Comparison of ENCODE assay signal across 13 mouse cellular contexts in the genomic region with DNA sequence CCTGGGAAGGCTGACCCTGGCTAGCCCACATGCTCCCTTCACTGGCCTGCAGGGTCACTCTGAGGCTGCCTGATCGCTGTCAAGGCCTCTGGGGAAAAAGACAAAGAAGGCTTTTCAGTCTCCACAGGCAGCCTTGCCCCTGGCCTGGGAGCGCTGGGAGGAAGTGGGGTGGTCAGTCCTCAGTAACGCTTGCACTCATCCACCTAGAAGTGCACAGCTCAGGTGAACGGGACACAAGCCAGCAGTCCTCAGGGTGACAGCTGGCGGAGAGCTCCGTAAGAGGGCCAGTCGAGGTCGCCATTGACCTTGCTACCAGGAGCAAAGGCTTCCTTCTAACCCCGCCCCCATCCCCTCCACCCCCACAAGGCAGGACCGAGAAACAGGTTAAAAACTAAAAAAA. TPM values are rescaled to one million over a fixed set of nuclear protein-coding genes. Genes with fewer than 3 reads are reported as not detected.
DNase-seq lines count a peak whose midpoint lies in the region; ATAC-seq lines count a peak whose summit lies in the region.
"Had no signal": no experiment of that assay in that cellular context is flagged by ENCODE, and none has a peak within 500 bp of the region (broad histone marks: within the 10 kb centered on the region; RNA-seq: fewer than 3 reads in every experiment).

No protein-coding gene starts in this region.

- 38% methylated on average over 10 of the region's 10 CpGs for whole genome bisulfite sequencing in heart, embryonic 13.5 days
- 60% methylated on average over 10 of the region's 10 CpGs for WGBS in midbrain, embryonic 10.5 days
- WGBS in midbrain, embryonic 16.5 days: 61% methylated on average over 10 of the region's 10 CpGs
- WGBS in limb, embryonic 11.5 days: 53% methylated on average over 10 of the region's 10 CpGs

- no peaks in the 10 kb centered on the region for H3K27me3 ChIP-seq in heart, embryonic 13.5 days (replicated peaks)
- no peaks in the 10 kb centered on the region for H3K27me3 ChIP-seq in midbrain, embryonic 10.5 days (ENCODE audit: low read depth, poor library complexity, severe bottlenecking)
- H3K27me3 ChIP-seq in midbrain, embryonic 16.5 days (ENCODE audit: control insufficient read depth, insufficient read depth, low read depth, low read length): no peaks in the 10 kb centered on the region
- H3K27me3 ChIP-seq in limb, embryonic 11.5 days (ENCODE audit: control insufficient read depth, insufficient read depth, low read length): no peaks in the 10 kb centered on the region

- no peak for DNase-seq in heart, postnatal 36 days
- DNase-seq in midbrain, embryonic 10.5 days (ENCODE audit: low spot score): no peak
- peak; percentile 41 for DNase-seq in limb, embryonic 11.5 days (ENCODE audit: low spot score)
- DNase-seq in testis, postnatal 10 days (ENCODE audit: low spot score): peak; percentile 55
- no peak for DNase-seq in cerebellum, adult 8-10 months
- no peak for DNase-seq in adipocyte (ENCODE audit: low spot score)
- DNase-seq: adrenal gland, postnatal 14 days; cerebellum, adult 18-20 months; thymus, postnatal 14 days had no signal

- 0 out of 2 replicates have a peak overlapping the region, but pooled peaks have one; percentile 6 for H3K27ac ChIP-seq in heart, embryonic 13.5 days (replicated peaks)
- peak overlapping the region; percentile 73 for H3K27ac ChIP-seq in midbrain, embryonic 10.5 days (replicated peaks)
- H3K27ac ChIP-seq in midbrain, embryonic 16.5 days (ENCODE audit: low read length): no peak overlapping the region
- H3K27ac ChIP-seq in limb, embryonic 11.5 days (replicated peaks; ENCODE audit: low read depth, low read length): peak overlapping the region; percentile 79

- intact Hi-C loops in heart, postnatal 36 days (cut with DNase I): no loop called here

- no peak overlapping the region for H3K4me2 ChIP-seq in heart, embryonic 13.5 days
- no peak overlapping the region for H3K4me2 ChIP-seq in midbrain, embryonic 16.5 days (ENCODE audit: low read length)
- no peak overlapping the region; the same call in 1 of the 2 replicates for H3K4me2 ChIP-seq in limb, embryonic 11.5 days (ENCODE audit: low read depth, severe bottlenecking)

- no peak overlapping the region for H3K4me3 ChIP-seq in heart, embryonic 13.5 days
- no peak overlapping the region for H3K4me3 ChIP-seq in midbrain, embryonic 10.5 days
- no peak overlapping the region for H3K4me3 ChIP-seq in midbrain, embryonic 16.5 days (ENCODE audit: low read depth, low read length)
- no peak overlapping the region for H3K4me3 ChIP-seq in limb, embryonic 11.5 days (ENCODE audit: low read depth, low read length)
- H3K4me3 ChIP-seq: erythroblast, embryonic 14.5 days had no signal

- ATAC-seq in heart, embryonic 13.5 days (ENCODE audit: extremely low read depth, insufficient number of reproducible peaks, low FRiP score, low TSS enrichment): no peak
- ATAC-seq in midbrain, embryonic 16.5 days: no peak
- ATAC-seq in limb, embryonic 11.5 days (ENCODE audit: insufficient number of reproducible peaks, low FRiP score, low TSS enrichment, low read depth): no peak
- ATAC-seq: CD4-positive, CD25-positive, alpha-beta regulatory T cell, adult 4 months had no signal

- H3K9me3 ChIP-seq in heart, embryonic 13.5 days: no peaks in the 10 kb centered on the region
- H3K9me3 ChIP-seq in midbrain, embryonic 10.5 days (replicated peaks): 0 out of 2 replicates have a peak, but pooled peaks cover 4% of the 10 kb centered on the region
- no peaks in the 10 kb centered on the region for H3K9me3 ChIP-seq in midbrain, embryonic 16.5 days (replicated peaks; ENCODE audit: control insufficient read depth, low read length, poor library complexity, severe bottlenecking)
- H3K9me3 ChIP-seq in limb, embryonic 11.5 days (ENCODE audit: control insufficient read depth, low read length): peaks cover 2% of the 10 kb centered on the region; the same call in 1 of the 2 replicates

- peak overlapping the region; percentile 65; the same call in 1 of the 2 replicates for H3K9ac ChIP-seq in heart, embryonic 13.5 days
- H3K9ac ChIP-seq in midbrain, embryonic 16.5 days (ENCODE audit: low read depth, low read length): no peak overlapping the region
- H3K9ac ChIP-seq in limb, embryonic 11.5 days (ENCODE audit: low read length): peak overlapping the region; percentile 43

- H3K4me1 ChIP-seq in heart, embryonic 13.5 days: peaks cover 18% of the 10 kb centered on the region
- H3K4me1 ChIP-seq in midbrain, embryonic 10.5 days: peaks cover 15% of the 10 kb centered on the region
- peaks cover 3% of the 10 kb centered on the region; the same call in 1 of the 2 replicates for H3K4me1 ChIP-seq in midbrain, embryonic 16.5 days (ENCODE audit: control insufficient read depth, insufficient read depth, low read length)
- H3K4me1 ChIP-seq in limb, embryonic 11.5 days (ENCODE audit: control insufficient read depth, insufficient read depth, low read length): peaks cover 15% of the 10 kb centered on the region

- H3K36me3 ChIP-seq in heart, embryonic 13.5 days: peaks cover 53% of the 10 kb centered on the region
- peaks cover 46% of the 10 kb centered on the region for H3K36me3 ChIP-seq in midbrain, embryonic 10.5 days
- no peaks in the 10 kb centered on the region for H3K36me3 ChIP-seq in midbrain, embryonic 16.5 days (ENCODE audit: control insufficient read depth, insufficient read depth, low read length)
- H3K36me3 ChIP-seq in limb, embryonic 11.5 days (ENCODE audit: control insufficient read depth, insufficient read depth, low read length): no peaks in the 10 kb centered on the region; the same call in 1 of the 2 replicates

RNA-seq across cellular contexts. Expression of a gene that starts 13.6 kb away (rescaled TPM):
- polyA plus RNA-seq in heart, embryonic 13.5 days (2015; fragmentation: Nextera tagmentation; extraction: Ambion mirVana): 107 and 118 TPM in 2 replicates
- 10 to 100 TPM; 12.0 to 15.0 TPM for total RNA-seq in heart, postnatal 36 days (2021)
- polyA plus RNA-seq in midbrain, embryonic 10.5 days (2016; fragmentation: Nextera tagmentation; extraction: Ambion mirVana): 75.6 and 88.2 TPM in 2 replicates
- 7.2 and 10.4 TPM in 2 replicates for polyA plus RNA-seq in midbrain, embryonic 16.5 days (2015; fragmentation: Nextera tagmentation; extraction: Ambion mirVana)
- 71.1 and 84.6 TPM in 2 replicates for polyA plus RNA-seq in limb, embryonic 11.5 days (2014; fragmentation: Nextera tagmentation; extraction: Ambion mirVana)

RNA-seq across cellular contexts. Expression of a gene that starts 37.1 kb away (rescaled TPM):
- 34.6 and 37.5 TPM in 2 replicates for polyA plus RNA-seq in heart, embryonic 13.5 days (2015; fragmentation: Nextera tagmentation; extraction: Ambion mirVana)
- 10 to 100 TPM; 22.3 to 22.4 TPM for total RNA-seq in heart, postnatal 36 days (2021)
- polyA plus RNA-seq in midbrain, embryonic 10.5 days (2016; fragmentation: Nextera tagmentation; extraction: Ambion mirVana): 27.1 and 27.2 TPM in 2 replicates
- polyA plus RNA-seq in midbrain, embryonic 16.5 days (2015; fragmentation: Nextera tagmentation; extraction: Ambion mirVana): 18.7 TPM in 2 replicates
- 24.0 and 24.9 TPM in 2 replicates for polyA plus RNA-seq in limb, embryonic 11.5 days (2014; fragmentation: Nextera tagmentation; extraction: Ambion mirVana)

Comparison
In these comparisons a context has a peak if more than half of its experiments do, and no peak if none do; other contexts are left out.
1. DNase-seq: peak in limb, embryonic 11.5 days (single experiment) and testis, postnatal 10 days (single experiment); none in heart, postnatal 36 days (0 of 2), midbrain, embryonic 10.5 days (single experiment), cerebellum, adult 8-10 months (single experiment) and adipocyte (single experiment).